ENCODE assay signal across 9 mouse cellular contexts in the genomic region with DNA sequence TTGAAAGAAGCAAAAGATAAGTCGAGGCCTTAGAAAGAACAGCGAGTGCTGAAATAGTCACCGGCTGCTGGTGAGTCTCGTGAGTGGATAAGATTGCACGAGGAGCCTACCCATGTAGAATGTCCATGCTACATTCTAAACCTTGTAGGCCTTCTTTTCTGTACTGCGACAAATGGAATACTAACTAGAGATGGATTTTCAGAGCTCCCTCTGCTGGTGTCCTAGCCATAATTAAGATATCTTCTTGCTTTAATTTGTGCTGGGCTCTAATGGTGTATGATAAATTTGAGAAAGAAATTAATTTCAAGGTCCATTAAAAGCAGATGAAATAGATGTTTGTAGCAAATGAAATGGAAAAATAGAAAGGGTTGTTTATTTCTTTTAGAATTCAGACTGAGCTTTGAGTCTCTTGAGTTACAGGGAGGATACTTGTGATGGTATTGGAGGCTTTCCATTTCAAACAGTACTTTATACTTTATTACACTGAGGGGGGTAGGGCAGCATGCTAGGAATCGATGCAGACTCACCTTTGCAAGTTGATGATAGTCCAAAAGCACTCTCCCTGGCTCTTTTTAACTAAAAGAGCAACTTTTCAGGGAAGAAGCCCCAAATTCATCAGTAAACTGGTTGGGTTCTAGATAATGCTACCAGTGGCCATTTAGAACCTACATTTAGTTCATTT. TPM values are rescaled to one million over a fixed set of nuclear protein-coding genes. Genes with fewer than 3 reads are reported as not detected.
DNase-seq lines count a peak whose midpoint lies in the region; ATAC-seq and TF ChIP-seq lines count a peak whose summit lies in the region.
"Had no signal": no experiment of that assay in that cellular context is flagged by ENCODE, and none has a peak within 500 bp of the region (broad histone marks: within the 10 kb centered on the region; RNA-seq: fewer than 3 reads in every experiment).

No protein-coding gene starts in this region.

- ATAC-seq in erythroid progenitor cell, adult 5-6 weeks (replicated peaks; ENCODE audit: low FRiP score, poor library complexity, severe bottlenecking): no peak

- TF ChIP-seq POLR2A in kidney, adult 2 months (IDR thresholded peaks at IDR 0.05; ENCODE audit: low read depth, low read length): no peak

- H3K27me3 ChIP-seq in kidney, adult 2 months (replicated peaks; ENCODE audit: control insufficient read depth, insufficient read depth, low read length): no peaks in the 10 kb centered on the region
- H3K27me3 ChIP-seq in limb, embryonic 10.5 days (ENCODE audit: low read depth, poor library complexity, severe bottlenecking): no peaks in the 10 kb centered on the region

- H3K9me3 ChIP-seq in limb, embryonic 10.5 days (replicated peaks): no peaks in the 10 kb centered on the region

- no peaks in the 10 kb centered on the region; the same call in 1 of the 2 replicates for H3K36me3 ChIP-seq in kidney, adult 2 months (ENCODE audit: control insufficient read depth, insufficient read depth, low read length)
- H3K36me3 ChIP-seq in limb, embryonic 10.5 days: peaks cover 11% of the 10 kb centered on the region

- no peak overlapping the region for H3K27ac ChIP-seq in kidney, adult 2 months (ENCODE audit: insufficient read depth, low read depth, low read length)
- no peak overlapping the region for H3K27ac ChIP-seq in limb, embryonic 10.5 days

- TF ChIP-seq CTCF in kidney, adult 2 months (conservative IDR thresholded peaks at IDR 0.05; ENCODE audit: insufficient read depth, insufficient read length, low read depth, low read length): no peak

- peak; percentile 18 for DNase-seq in adrenal gland, postnatal 10 days
- no peak for DNase-seq in adrenal gland, postnatal 14 days
- DNase-seq in kidney, adult 2 months: peak; percentile 37
- no peak for DNase-seq in kidney, adult 8-10 months
- peak; percentile 44 for DNase-seq in 3T3-L1 (ENCODE audit: low read depth, low spot score)
- peak; percentile 17 for DNase-seq in c-Kit-positive CD71-positive TER-119-negative erythroid progenitor cells, embryonic 14.5 days (ENCODE audit: low read depth)
- DNase-seq in limb, embryonic 10.5 days (ENCODE audit: low spot score): no peak
- DNase-seq: right cerebral cortex, postnatal 14 days had no signal

- H3K4me3 ChIP-seq in kidney, adult 2 months (ENCODE audit: insufficient read depth, low read depth, low read length): no peak overlapping the region
- H3K4me3 ChIP-seq in limb, embryonic 10.5 days: no peak overlapping the region

- peaks cover 7% of the 10 kb centered on the region; the same call in 1 of the 2 replicates for H3K4me1 ChIP-seq in kidney, adult 2 months (ENCODE audit: control insufficient read depth, insufficient read depth, low read length)
- H3K4me1 ChIP-seq in limb, embryonic 10.5 days: no peaks in the 10 kb centered on the region

- WGBS in kidney, adult 2 months: 60% methylated on average over 7 of the region's 7 CpGs
- 92% methylated on average over 7 of the region's 7 CpGs for WGBS in limb, embryonic 10.5 days

RNA-seq across cellular contexts. Expression of a gene that starts 11.7 kb away (rescaled TPM):
- total RNA-seq in adrenal gland, postnatal 10 days (2021): under 1 TPM; 0.33 to 0.48 TPM
- not detected in 2 replicates for total RNA-seq in adrenal gland, postnatal 14 days (2021)
- polyA plus RNA-seq in kidney, adult 2 months (2012; rRNA removed): 0.39 and 0.45 TPM in 2 replicates
- not detected in 2 replicates for total RNA-seq in erythroid progenitor cell, adult 5-6 weeks (2015; ENCODE audit: low replicate concordance)
- total RNA-seq in erythroid progenitor cell, adult 5-6 weeks (2017; ENCODE audit: low replicate concordance): not detected in 2 replicates
- polyA plus RNA-seq in limb, embryonic 10.5 days (2016; fragmentation: Nextera tagmentation; extraction: Ambion mirVana): 3.4 and 4.6 TPM in 2 replicates

RNA-seq across cellular contexts. Expression of a gene that starts 12.2 kb away (rescaled TPM):
- total RNA-seq in adrenal gland, postnatal 10 days (2021): 10 to 100 TPM; 84.1 to 92.4 TPM
- 97.4 and 103 TPM in 2 replicates for total RNA-seq in adrenal gland, postnatal 14 days (2021)
- 77.8 and 81.9 TPM in 2 replicates for polyA plus RNA-seq in kidney, adult 2 months (2012; rRNA removed)
- total RNA-seq in erythroid progenitor cell, adult 5-6 weeks (2015; ENCODE audit: low replicate concordance): 31.4 and 35.3 TPM in 2 replicates
- total RNA-seq in erythroid progenitor cell, adult 5-6 weeks (2017; ENCODE audit: low replicate concordance): 7.7 and 9.6 TPM in 2 replicates
- 173 TPM in 2 replicates for polyA plus RNA-seq in limb, embryonic 10.5 days (2016; fragmentation: Nextera tagmentation; extraction: Ambion mirVana)

Comparison
In these comparisons a context has a peak if more than half of its experiments do, and no peak if none do; other contexts are left out.
1. DNase-seq: peak in adrenal gland, postnatal 10 days (single experiment), kidney, adult 2 months (single experiment), 3T3-L1 (single experiment) and c-Kit-positive CD71-positive TER-119-negative erythroid progenitor cells, embryonic 14.5 days (single experiment); none in adrenal gland, postnatal 14 days (single experiment), kidney, adult 8-10 months (0 of 2) and limb, embryonic 10.5 days (single experiment).